Mouse (Mus musculus) cerebellum, adult 2 months (tissue): ENCODE measurements around the gene Pex12. TPM values are rescaled to one million over a fixed set of nuclear protein-coding genes. Genes with fewer than 3 reads are reported as not detected.
A peak's percentile ranks its signal among the peaks of the same experiment; 100 is the strongest.
"Not testable (repeated sequence)": the region's sequence is repeated elsewhere in the genome, so short reads cannot be mapped to it uniquely, and the experiment has no call there.

Source experiments
- DNase-seq, 2 experiments: peaks; one replicate each; pipeline ENCODE4 v3.0.0; 2021
- H3K27ac ChIP-seq: fragments of 200-500 bp; 2 replicates; pipeline ENCODE4 v1.5.1; 2012; ENCODE audit warnings: low read length, control low read depth, inconsistent platforms; ENCODE audit not compliant: insufficient read depth
- H3K27me3 ChIP-seq: fragments of 200-500 bp; 2 replicates; pipeline ENCODE4 v1.6.1; 2012; ENCODE audit warnings: inconsistent platforms, mild to moderate bottlenecking, low read length, moderate library complexity; ENCODE audit not compliant: control insufficient read depth, insufficient read depth
- H3K4me1 ChIP-seq: fragments of 200-500 bp; 2 replicates; pipeline ENCODE4 v1.6.1; 2011; ENCODE audit warnings: low read length; ENCODE audit not compliant: control insufficient read depth, insufficient read depth
- H3K4me3 ChIP-seq: fragments of 200-500 bp; replicated peaks from 2 replicates; pipeline ENCODE3; 2011; ENCODE audit warnings: mild to moderate bottlenecking, low read depth, low read length, control low read depth; ENCODE audit not compliant: insufficient read depth
- CTCF ChIP-seq: fragments of 200-500 bp; IDR thresholded peaks from 2 replicates; pipeline ENCODE4 v1.5.1; 2011; ENCODE audit warnings: low read depth, mild to moderate bottlenecking, control low read depth, low read length, moderate library complexity, borderline replicate concordance; ENCODE audit not compliant: insufficient read depth
- POLR2A ChIP-seq: fragments of 200-500 bp; IDR thresholded peaks from 2 replicates; pipeline ENCODE4 v1.6.1; 2011; ENCODE audit warnings: low read length, control low read depth, borderline replicate concordance; ENCODE audit not compliant: insufficient read depth
- WGBS: fragments of 180-500 bp; shearing (Covaris S2); methylation state at CpG from one replicate; pipeline ENCODE4 v1.1.7; 2018; 5-methylcytosine and 5-hydroxymethylcytosine counted together
- polyA plus RNA-seq: library from polyadenylated mRNA; depleted of rRNA; stranded (reverse); fragments of >200 nt; gene quantifications from 2 replicates; pipeline ENCODE4 v1.2.3, GENCODE M21; 2012; rRNA removed

Gene Pex12
- polyA plus RNA-seq: 8.6 and 9.8 TPM in 2 replicates

DNA sequence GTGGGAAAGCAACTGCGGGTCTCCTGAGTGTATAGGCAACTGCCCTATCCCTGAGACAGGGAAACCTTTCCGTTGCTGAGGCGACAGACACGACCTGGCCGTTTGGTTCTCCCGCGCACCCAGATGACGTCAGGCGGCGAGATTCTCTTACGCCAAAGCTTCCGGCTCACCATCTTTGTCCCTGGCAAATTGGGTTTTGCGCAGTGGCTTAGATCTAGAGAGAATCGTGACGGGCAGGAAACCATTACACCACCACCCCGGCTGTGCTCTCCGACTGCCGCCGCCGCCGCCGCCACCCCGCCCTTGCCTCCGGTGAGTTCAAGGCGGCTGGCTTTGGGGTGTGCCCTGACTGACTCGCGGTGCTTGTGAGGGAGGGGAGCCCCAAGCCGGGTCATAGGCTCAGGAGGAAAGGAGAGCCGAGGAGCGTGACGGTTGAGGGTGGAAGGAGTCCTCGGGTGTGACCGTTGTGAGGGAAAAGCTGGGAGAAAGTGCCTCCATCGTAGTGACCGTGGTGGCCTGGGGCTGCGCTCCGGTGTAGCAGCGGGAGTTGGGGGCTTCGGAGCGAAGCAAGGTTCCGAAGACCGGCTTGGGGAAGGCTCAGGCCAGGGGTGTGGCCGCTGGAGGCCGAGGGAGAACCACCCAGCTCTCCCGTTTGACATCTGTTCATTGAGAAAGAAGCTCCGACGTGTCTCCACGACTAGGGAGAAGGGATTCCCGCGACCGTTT lies at the start of gene Pex12:
Gene Pex12, minus strand, starts transcription at position 61 of the 726 bp plus-strand sequence.
- Histone ChIP-seq H3K27me3 (no peaks in the 10 kb centered on the region), H3K27ac (peak within 1 kb of the TSS; percentile 89), H3K4me3 (peak within 1 kb of the TSS; percentile 84), H3K4me1 (peaks cover 2% of the 10 kb centered on the region; the same call in 1 of the 2 replicates)
- under 1% methylated on average over 51 of the region's 51 CpGs for whole genome bisulfite sequencing
- DNase-seq: peak; percentile 95 to 96
- no peak; the same call in 1 of the 2 replicates for TF ChIP-seq POLR2A
- no peak for TF ChIP-seq CTCF

DNA sequence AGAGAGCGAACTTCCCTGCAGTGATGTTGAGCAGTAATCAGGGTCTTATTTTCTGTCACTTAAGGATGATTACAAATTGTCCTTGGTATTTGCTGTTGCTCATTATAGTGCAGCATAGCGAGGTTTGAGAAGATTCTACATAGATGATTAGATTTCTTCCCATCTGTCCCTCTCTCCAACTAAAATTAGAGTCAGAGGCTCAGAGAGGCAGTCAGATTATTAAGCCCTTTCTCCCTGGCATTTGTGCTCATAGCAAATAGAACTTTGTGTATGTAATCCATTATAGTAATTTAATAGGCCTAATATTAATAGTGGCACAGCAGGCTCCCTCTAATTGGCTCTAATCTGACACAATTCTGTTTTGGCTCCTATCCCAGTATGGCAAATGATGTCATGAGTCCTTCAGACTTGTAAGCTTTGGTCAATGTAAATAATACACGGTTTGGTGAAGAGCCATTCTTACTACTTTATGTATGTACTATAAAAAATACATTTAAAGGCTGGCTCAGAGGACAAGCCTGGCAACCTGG lies 39.4 kb upstream of the Pex12 start:
- no peak for DNase-seq
- Histone ChIP-seq H3K4me3 (no peak overlapping the region), H3K27ac (no peak overlapping the region), H3K4me1 (no peaks in the 10 kb centered on the region), H3K27me3 (no peaks in the 10 kb centered on the region)
- 75% methylated on average over 3 of the region's 3 CpGs for WGBS
- TF ChIP-seq POLR2A (no peak), CTCF (no peak)

GRCm38 (mm10) chr11:83339705-83340104 lies 37.3 kb upstream of the Pex12 start:
- Histone ChIP-seq H3K4me3 (no peak overlapping the region), H3K27me3 (no peaks in the 10 kb centered on the region), H3K4me1 (no peaks in the 10 kb centered on the region), H3K27ac (no peak overlapping the region)
- no peak for DNase-seq
- 19% methylated on average over 2 of the region's 2 CpGs for WGBS
- TF ChIP-seq POLR2A (no peak), CTCF (no peak)

- Histone ChIP-seq H3K4me1 (no peaks in the 10 kb centered on the region), H3K27ac (no peak overlapping the region), H3K27me3 (no peaks in the 10 kb centered on the region), H3K4me3 (no peak overlapping the region)
- DNase-seq: no peak
- no peak for TF ChIP-seq POLR2A
- TF ChIP-seq CTCF: no peak
- 86% methylated on average over 7 of the region's 7 CpGs for WGBS
Observed at GRCm38 (mm10) chr11:83335826-83336225, 33.4 kb upstream of the Pex12 start.

GRCm38 (mm10) chr11:83327427-83327826 lies 25.0 kb upstream of the Pex12 start:
- DNase-seq: peak; percentile 40 to 52
- H3K27me3 ChIP-seq: no peaks in the 10 kb centered on the region
- WGBS: 61% methylated on average over 3 of the region's 3 CpGs
- TF ChIP-seq POLR2A (no peak), CTCF (0 out of 2 replicates have a peak, but pooled peaks have one; percentile 12)
- H3K4me1 ChIP-seq: no peaks in the 10 kb centered on the region
- H3K4me3 ChIP-seq: no peak overlapping the region
- H3K27ac ChIP-seq: no peak overlapping the region

DNA sequence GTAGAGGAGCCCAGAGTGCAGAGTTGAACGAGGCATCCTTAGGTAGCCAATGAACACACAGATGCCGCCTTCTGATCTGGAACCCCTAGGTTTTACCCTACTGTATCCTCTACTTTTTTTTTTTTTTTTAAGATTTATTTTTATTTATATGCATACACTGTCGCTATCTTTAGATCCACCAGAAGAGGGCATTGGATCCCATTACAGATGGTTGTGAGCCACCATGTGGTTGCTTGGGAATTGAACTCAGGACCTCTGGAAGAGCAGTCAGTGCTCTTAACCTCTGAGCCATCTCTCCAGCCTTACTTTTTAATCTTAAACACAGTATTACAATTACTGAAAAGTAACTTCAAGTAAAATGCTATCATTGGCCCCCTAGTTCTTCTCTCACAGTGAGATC lies 24.3 kb upstream of the Pex12 start:
- 86% methylated on average over 3 of the region's 3 CpGs for whole genome bisulfite sequencing
- not testable (repeated sequence) for H3K4me1 ChIP-seq, DNase-seq, H3K27me3 ChIP-seq, H3K27ac ChIP-seq, H3K4me3 ChIP-seq

GRCm38 (mm10) chr11:83319048-83319447 lies 16.7 kb upstream of the Pex12 start:
- no peak for DNase-seq
- Histone ChIP-seq H3K27me3 (no peaks in the 10 kb centered on the region), H3K27ac (no peak overlapping the region), H3K4me3 (no peak overlapping the region), H3K4me1 (0 out of 2 replicates have a peak, but pooled peaks cover 3% of the 10 kb centered on the region)
- TF ChIP-seq CTCF (no peak), POLR2A (no peak)
- WGBS: 91% methylated on average over 4 of the region's 4 CpGs

- 37% methylated on average over 5 of the region's 5 CpGs for WGBS
- H3K27ac ChIP-seq: no peak overlapping the region
Observed at GRCm38 (mm10) chr11:83312471-83312870, 10.1 kb upstream of the Pex12 start.

More at GRCm38 (mm10) chr11:83312471-83312870, 10.1 kb upstream of the Pex12 start:
- no peak for TF ChIP-seq POLR2A
- TF ChIP-seq CTCF: no peak
- Histone ChIP-seq H3K4me3 (no peak overlapping the region), H3K27me3 (no peaks in the 10 kb centered on the region), H3K4me1 (0 out of 2 replicates have a peak, but pooled peaks cover 5% of the 10 kb centered on the region)
- no peak for DNase-seq
